Mouse (Mus musculus) stomach, postnatal 0 days (tissue): ENCODE data around the gene Rnf135.
"Not testable (repeated sequence)": the region's sequence is repeated elsewhere in the genome, so short reads cannot be mapped to it uniquely, and the experiment has no call there.

ENCODE experiments used
- CTCF ChIP-seq: IDR thresholded peaks from 2 replicates; pipeline ENCODE4 v1.5.1; 2016; ENCODE audit warnings: antibody characterized with exemption, low read depth, mild to moderate bottlenecking, moderate library complexity
- EP300 ChIP-seq: optimal IDR thresholded peaks from 2 replicates; pipeline ENCODE3; 2016; ENCODE audit warnings: antibody characterized with exemption

DNA sequence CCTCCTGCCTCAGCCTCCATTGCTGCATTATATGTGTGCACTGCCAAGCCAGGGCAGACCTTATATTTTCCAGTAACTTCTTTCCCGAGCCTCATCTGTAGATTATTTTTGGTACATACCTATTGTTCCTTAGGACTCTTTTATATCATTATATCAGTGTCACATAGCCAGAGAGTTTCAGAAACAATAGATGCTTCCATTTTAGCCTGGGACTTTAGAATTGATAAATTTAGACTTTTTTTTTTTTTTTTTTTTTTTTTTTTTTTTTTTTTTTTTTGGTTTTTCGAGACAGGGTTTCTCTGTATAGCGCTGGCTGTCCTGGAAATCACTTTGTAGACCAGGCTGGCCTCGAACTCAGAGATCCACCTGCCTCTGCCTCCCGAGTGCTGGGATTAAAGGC lies 46.4 kb downstream of the Rnf135 start:
- TF ChIP-seq CTCF, EP300: not testable (repeated sequence)
